In genomic region chr14:86197864-86198263, GRCm38 (mm10) we compare ENCODE assay signal across 26 mouse cellular contexts.
"Had no signal": no experiment of that assay in that cellular context is flagged by ENCODE, and none has a peak within 500 bp of the region (broad histone marks: within the 10 kb centered on the region; RNA-seq: fewer than 3 reads in every experiment).

No protein-coding gene starts in this region.

- H3K4me2 ChIP-seq: heart, embryonic 12.5 days; hindbrain, embryonic 12.5 days; hindbrain, embryonic 14.5 days; intestine, embryonic 15.5 days; limb, embryonic 13.5 days; limb, embryonic 15.5 days had no signal

- H3K9me3 ChIP-seq: heart, embryonic 10.5 days; heart, embryonic 12.5 days; hindbrain, embryonic 10.5 days; hindbrain, embryonic 12.5 days; intestine, embryonic 15.5 days; limb, embryonic 13.5 days; limb, embryonic 15.5 days had no signal

- H3K4me1 ChIP-seq: heart, embryonic 10.5 days; heart, embryonic 12.5 days; hindbrain, embryonic 10.5 days; hindbrain, embryonic 12.5 days; intestine, embryonic 15.5 days; limb, embryonic 13.5 days; limb, embryonic 15.5 days had no signal

- H3K27me3 ChIP-seq: heart, embryonic 12.5 days; hindbrain, embryonic 12.5 days; intestine, embryonic 15.5 days; limb, embryonic 13.5 days; limb, embryonic 15.5 days had no signal

- ATAC-seq: forebrain, postnatal 0 days; hindbrain, embryonic 16.5 days; inflammation-experienced regulatory T-cells, adult 6 months; intestine, embryonic 15.5 days; intestine, postnatal 0 days had no signal

- H3K36me3 ChIP-seq: heart, embryonic 10.5 days; heart, embryonic 12.5 days; hindbrain, embryonic 10.5 days; hindbrain, embryonic 12.5 days; intestine, embryonic 15.5 days; limb, embryonic 13.5 days; limb, embryonic 15.5 days had no signal

- H3K4me3 ChIP-seq: gastrocnemius, adult 2 months; heart, embryonic 10.5 days; heart, embryonic 12.5 days; hindbrain, embryonic 10.5 days; hindbrain, embryonic 12.5 days; intestine, embryonic 15.5 days; limb, embryonic 13.5 days; limb, embryonic 15.5 days had no signal

- H3K27ac ChIP-seq: gastrocnemius, adult 2 months; heart, embryonic 10.5 days; hindbrain, embryonic 10.5 days; hindbrain, embryonic 12.5 days; hindbrain, embryonic 14.5 days; intestine, embryonic 15.5 days; limb, embryonic 13.5 days; limb, embryonic 15.5 days had no signal

- DNase-seq: forebrain, postnatal 0 days; gastrocnemius, adult 2 months; gastrocnemius, postnatal 10 days; gastrocnemius, postnatal 25 days; heart, adult 18-20 months; heart, postnatal 10 days; heart, postnatal 4 days; kidney, adult 18-20 months; kidney, adult 8-10 months; kidney, postnatal 10 days; kidney, postnatal 25 days; kidney, postnatal 4 days; layer of hippocampus, adult 9-11 months; layer of hippocampus, postnatal 36 days; left cerebral cortex, postnatal 4 days had no signal

- H3K9ac ChIP-seq: forebrain, postnatal 0 days; heart, embryonic 12.5 days; hindbrain, embryonic 12.5 days; hindbrain, embryonic 14.5 days; intestine, embryonic 15.5 days; limb, embryonic 13.5 days; limb, embryonic 15.5 days had no signal
